Mouse (Mus musculus) erythroid progenitor cell, adult 5-6 weeks (primary cell): ENCODE data around the gene Gm49388. TPM values are rescaled to one million over a fixed set of nuclear protein-coding genes. Genes with fewer than 3 reads are reported as not detected.
"Not testable (repeated sequence)": the region's sequence is repeated elsewhere in the genome, so short reads cannot be mapped to it uniquely, and the experiment has no call there.

Experiments used
- ATAC-seq: replicated peaks from 2 replicates; pipeline ENCODE4 v1.8.0; 2016; ENCODE audit warnings: moderate number of reproducible peaks, mild to moderate bottlenecking, moderate TSS enrichment, inconsistent platforms; ENCODE audit not compliant: poor library complexity, low FRiP score, severe bottlenecking
- total RNA-seq, 2 experiments: library from RNA; stranded (forward) in 1 of 2; stranded (reverse) in 1 of 2; fragments of 150-400 nt in 1 of 2; fragments of 186-747, 209-891 nt in 1 of 2; gene quantifications; 2 replicates each; pipeline versions ENCODE4 v1.2.3 to v1.2.4; 2015 to 2017; ENCODE audit warnings: low replicate concordance in 2 of 2

Gm49388 gene
- total RNA-seq, 2 experiments from 2014 or later, result 4.5 to 10.9 TPM

GRCm38 (mm10) chr7:127767671-127768345, 17.6 kb upstream of the Gm49388 start:
- peak; percentile 35 for ATAC-seq

DNA sequence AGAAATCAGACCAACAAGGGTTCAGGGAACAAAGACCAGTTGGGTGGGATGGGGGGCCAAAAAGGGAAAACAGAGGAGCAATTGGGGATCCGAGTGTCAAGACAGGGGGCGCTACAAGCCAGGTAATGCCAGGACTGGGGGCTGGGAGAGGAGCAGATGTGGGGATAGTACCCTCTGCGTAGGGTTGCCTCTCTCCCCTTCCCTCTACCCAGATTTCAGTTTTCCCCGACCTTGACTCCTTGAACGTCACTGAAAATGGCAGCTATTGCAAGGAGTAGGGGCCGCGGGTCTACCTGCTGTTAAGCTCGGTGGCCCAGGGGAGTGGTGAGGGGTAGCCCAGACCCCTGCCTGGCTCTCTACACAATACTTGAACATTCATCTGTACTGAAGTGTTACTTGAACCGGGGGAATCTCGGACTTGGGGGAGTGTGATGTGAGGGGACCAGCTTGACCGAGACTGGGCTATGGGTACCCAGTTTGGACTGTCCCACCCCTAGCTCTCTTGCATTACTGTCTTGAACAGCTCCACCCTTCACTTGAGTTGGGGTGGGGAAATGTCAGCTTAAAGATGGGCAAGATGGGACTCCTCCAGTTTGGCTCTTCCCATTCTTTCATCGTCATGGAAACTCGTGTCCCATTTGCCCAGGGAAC, 16.9 kb upstream of the Gm49388 start:
- ATAC-seq, result no peak

DNA sequence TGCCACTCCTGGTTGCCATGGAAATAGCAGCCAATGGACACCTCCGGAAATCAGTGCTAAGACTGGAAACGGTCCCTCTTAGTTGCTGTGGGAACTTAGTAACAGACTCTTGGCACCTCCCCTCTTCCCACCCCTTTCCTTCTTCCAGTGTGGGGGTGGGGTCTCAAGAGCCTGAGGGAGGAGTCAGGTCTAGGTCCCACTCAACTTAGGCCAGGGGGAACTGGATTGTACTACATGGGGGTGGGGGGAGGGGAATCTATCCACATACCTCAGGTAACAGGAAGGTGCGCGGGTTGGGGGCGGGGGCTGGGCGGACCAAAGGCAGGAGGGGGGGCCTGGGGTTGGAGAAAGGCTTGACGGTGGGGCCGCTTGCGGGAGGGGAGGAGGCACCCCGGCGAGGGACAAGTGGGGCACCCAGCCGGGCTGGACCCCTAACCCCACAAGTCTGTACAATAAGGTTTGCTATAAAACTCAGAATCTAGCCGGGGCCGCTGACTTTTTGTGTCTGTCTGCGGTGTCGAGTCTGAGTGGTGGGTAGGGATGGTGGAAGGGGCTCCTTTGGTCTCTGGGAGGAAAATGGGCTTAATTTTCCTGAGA, 16.3 kb upstream of the Gm49388 start:
- ATAC-seq, result no peak

- peak; percentile 27; the same call in 1 of the 2 replicates for ATAC-seq
These were observed 15.8 kb upstream of the Gm49388 start, which contains the start of gene Orai3 for GRCm38 (mm10) chr7:127769651-127770038. Orai3 (plus strand) TSS chr7:127769815.

DNA sequence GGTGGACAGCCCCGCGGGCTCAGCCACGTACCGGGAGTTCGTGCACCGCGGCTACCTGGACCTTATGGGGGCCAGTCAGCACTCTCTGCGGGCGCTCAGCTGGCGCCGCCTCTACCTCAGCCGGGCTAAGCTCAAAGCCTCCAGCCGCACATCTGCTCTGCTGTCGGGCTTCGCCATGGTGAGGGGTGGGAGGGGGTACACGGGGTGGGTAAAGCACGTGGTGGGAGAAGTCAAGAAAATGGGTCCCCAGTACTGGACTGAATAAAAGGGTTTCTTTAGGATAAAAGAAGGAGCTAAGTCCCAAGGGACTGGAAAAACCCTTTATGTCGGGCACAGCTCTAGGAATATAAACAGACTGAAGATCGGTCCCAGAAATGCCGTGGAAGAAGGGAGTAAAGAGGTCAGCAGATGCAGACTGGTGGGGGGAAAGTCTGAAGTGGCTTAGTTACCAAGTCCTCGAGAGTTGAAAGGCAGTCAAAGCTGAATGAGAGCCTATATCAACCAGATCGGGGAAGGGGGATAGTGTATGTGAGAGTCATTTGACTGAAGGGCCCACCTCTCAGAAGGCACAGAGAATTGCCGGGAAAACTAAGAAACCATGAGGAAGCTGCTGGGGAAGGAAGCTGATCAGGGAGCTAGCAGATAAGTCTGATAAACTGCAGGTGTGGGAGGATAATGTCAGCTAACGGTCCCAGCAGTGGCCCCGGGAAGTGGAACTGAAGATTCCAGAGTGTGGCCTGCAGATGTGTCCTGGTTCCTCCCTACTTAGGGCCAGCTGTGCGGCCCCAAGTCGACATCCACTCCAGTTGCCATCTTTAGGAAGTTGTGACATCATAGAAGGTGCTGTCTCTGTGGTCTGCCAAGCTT, 15.1 kb upstream of the Gm49388 start:
- ATAC-seq, result no peak; the same call in 1 of the 2 replicates

- no peak for ATAC-seq
These were observed 14.1 kb upstream of the Gm49388 start for GRCm38 (mm10) chr7:127771262-127771661.

- ATAC-seq, result no peak
These were observed 13.3 kb upstream of the Gm49388 start for GRCm38 (mm10) chr7:127772080-127772479.

DNA sequence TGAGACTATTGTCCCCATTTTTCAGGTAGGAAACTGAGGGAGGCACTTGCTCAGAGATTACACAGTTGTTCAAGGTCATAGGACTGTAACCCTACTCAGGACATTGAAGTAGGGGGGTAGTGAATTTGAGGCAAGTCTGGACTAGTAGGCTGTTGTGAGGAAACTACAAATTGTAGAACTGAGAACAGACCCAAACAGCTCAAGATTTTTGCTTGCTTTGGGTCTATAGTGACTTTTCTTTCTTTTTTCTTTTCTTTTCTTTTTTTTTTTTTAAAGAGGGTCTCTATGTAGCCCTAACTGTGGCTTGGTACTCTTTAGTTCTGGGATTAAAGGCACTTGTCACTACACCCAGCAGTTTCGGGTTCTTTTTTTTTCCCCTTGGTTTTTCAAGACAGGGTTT, 12.9 kb upstream of the Gm49388 start:
- no peak for ATAC-seq

DNA sequence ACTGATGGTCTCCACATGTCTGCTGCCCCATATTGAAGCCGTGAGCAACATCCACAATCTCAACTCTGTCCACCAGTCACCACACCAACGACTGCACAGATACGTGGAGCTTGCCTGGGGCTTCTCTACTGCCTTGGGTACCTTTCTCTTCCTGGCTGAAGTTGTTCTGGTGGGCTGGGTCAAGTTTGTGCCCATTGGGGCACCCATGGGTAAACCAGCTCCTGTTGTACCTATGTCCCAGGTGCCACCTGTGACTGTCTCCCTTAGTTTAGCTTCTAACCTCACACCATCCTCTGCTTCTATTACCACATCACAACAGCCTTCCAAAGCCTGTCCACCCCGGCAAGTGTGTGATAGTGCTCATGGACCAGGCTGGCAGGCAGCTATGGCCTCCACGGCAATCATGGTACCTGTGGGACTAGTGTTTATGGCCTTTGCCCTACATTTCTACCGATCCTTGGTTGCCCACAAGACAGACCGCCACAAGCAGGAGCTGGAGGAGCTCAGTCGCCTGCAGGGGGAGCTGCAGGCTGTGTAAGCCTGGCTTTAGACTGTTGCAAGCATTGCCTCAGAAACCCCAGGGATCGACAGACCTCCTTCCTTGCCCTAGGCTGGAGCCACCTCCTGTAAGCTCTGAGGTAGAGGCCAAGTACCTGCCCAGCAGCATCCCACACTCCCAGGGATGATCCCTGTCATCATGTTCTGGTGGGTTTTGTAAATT, 11.6 kb upstream of the Gm49388 start:
- ATAC-seq, result peak; percentile 32; the same call in 1 of the 2 replicates

DNA sequence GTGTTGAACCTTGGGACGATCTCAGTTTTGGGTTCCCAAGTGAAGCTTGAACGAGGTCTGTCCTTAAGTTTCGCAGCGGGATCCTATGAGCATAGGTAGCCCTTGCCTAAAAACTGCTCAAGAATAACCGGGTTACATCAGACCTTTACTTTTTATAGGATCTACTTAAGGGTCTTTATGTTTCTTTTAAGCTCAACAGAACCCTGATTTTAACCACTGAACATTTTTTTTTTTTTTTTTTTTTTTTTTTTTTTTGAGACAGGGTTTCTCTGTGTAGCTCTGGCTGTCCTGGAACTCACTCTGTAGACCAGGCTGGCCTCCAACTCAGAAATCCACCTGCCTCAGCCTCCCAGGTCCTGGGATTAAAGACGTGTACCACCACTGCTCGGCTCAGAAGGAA, 9.6 kb upstream of the Gm49388 start:
- not testable (repeated sequence) for ATAC-seq

DNA sequence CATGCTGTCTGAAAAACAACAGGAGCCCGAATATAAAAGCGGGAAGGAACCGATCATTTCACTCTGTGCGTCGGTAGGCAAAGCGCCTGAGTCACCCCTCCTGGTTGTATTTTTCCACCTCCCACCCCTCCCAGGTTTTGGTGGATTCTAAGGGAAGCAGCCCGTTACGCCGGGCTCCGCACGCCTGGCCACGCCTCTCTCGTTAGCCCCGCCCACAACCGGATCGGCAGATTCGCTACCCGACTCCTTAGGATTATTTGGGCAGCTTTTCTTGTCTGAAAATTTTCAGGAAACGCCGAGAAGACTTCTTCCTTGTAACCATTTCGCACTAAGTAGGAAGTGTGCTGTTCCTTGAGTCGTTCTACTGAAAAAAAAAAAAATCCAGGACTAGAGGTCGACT, 9.0 kb upstream of the Gm49388 start, which contains the start of gene Setd1a:
Gene Setd1a, plus strand, starts transcription at position 245 of the 400 bp plus-strand sequence.
- peak; percentile 80 for ATAC-seq

DNA sequence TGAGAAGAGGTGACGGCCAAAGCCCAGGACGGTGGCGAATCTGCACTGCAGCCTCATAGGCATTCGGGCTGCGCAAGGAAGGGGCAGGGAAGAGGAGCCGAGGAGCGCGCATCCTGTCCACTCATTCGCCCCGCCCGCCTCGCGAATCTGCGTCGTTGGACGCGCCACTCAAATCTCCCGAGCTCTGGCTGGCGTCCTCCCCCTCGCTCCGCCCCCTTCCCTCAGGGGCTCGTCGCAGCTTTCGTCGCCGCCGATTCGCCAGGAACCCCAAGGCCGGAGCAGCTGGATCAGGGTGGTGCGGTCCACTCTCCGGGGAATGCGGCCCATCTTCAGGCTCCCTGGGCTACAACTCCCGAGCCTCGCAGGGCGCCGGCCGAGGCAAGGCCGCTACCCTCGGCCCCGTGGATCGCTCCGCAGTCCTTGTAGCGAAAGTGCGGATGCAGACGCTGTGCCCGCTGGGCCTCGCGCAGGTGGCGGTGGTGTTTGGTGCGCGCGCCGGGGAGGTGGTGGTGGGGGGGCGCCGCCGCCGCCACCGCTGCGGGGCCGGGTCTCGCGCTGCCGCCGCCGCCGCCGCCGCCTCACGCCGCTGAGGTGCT, 8.4 kb upstream of the Gm49388 start:
- ATAC-seq, result peak; percentile 90

DNA sequence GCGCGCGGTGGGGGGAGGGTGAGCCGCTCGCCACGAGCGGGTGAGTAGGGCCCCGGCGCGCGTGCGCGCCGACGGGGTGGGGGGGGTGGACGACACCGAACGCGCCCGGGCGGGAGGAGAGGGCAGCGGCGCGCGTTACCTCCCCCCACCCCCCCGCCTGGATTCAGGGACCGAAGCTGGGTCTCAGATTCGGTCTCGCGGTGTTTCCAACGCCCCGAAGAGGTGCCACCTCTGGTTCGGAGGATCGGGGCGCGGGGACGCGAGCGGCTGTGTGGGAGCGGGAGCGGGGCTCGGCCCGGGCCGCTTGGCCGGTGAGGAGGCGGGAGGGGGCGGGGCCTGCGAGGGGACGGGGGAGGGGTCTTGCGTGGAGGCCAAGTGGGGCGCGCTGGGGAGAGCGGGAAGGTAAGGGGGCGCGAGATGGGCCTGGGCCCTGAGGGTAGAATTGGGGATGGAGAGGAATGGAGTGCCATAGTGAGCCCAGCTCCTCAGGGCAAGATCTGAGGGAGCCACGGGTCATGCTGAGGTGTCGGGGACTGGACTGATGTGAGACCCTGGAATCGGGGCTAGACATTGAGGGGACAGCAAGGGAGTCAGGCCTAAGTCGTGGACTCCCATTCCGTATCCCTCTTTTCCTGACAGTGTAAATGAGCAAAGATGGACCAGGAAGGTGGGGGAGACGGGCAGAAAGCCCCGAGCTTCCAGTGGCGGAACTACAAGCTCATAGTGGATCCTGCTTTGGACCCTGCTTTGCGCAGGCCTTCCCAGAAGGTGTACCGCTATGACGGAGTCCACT, 7.7 kb upstream of the Gm49388 start:
- ATAC-seq, result no peak

- ATAC-seq, result no peak
These were observed 7.1 kb upstream of the Gm49388 start for GRCm38 (mm10) chr7:127778350-127778749.

- no peak for ATAC-seq
These were observed 11.9 kb downstream of the Gm49388 start for GRCm38 (mm10) chr7:127797076-127797845.

GRCm38 (mm10) chr7:127798591-127798990, 13.2 kb downstream of the Gm49388 start:
- no peak for ATAC-seq

DNA sequence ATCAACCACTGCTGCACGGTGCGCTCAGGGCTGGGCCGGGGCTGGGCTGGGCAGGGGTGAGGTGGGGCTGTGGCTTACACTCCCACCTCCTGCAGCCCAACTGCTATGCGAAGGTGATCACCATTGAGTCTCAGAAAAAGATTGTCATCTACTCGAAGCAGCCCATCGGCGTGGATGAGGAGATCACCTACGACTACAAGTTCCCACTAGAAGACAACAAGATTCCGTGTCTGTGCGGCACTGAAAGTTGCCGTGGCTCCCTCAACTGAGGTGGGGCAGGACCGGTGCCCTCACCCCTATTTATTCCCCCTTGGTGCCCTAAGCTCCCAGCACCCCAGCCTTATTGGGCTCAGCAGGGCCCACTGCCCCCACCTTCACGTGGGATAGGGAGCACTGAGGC, 13.8 kb downstream of the Gm49388 start:
- no peak for ATAC-seq

DNA sequence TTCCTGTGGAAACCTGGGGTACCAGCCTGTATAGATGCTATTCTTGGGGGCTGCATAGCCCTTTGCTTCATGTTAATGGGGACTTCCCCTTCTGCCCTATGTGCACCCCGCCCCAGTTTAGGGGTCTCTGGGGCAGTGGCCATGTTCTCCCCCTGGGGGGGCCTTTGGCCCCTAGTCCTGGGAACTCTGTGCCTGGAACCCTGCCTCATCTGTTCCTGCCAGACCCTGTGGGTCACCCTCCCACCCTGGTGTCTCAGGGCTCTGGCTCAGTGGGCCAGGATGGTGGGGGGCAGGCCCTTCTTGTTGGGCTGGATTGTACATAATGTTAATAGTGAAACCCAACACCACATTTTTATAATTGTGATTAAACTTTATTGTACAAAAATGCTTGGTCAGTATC, 14.3 kb downstream of the Gm49388 start:
- no peak for ATAC-seq
